Mouse (Mus musculus) cerebellum, adult 2 months (tissue): Measurements from ENCODE around the gene Atf6b. TPM values are rescaled to one million over a fixed set of nuclear protein-coding genes. Genes with fewer than 3 reads are reported as not detected.
A peak's percentile ranks its signal among the peaks of the same experiment; 100 is the strongest.

ENCODE experiments used
- DNase-seq, 2 experiments: peaks; one replicate each; pipeline ENCODE4 v3.0.0; 2021
- H3K27ac ChIP-seq: fragments of 200-500 bp; 2 replicates; pipeline ENCODE4 v1.5.1; 2012; ENCODE audit warnings: low read length, control low read depth, inconsistent platforms; ENCODE audit not compliant: insufficient read depth
- H3K27me3 ChIP-seq: fragments of 200-500 bp; 2 replicates; pipeline ENCODE4 v1.6.1; 2012; ENCODE audit warnings: inconsistent platforms, mild to moderate bottlenecking, low read length, moderate library complexity; ENCODE audit not compliant: control insufficient read depth, insufficient read depth
- H3K4me1 ChIP-seq: fragments of 200-500 bp; 2 replicates; pipeline ENCODE4 v1.6.1; 2011; ENCODE audit warnings: low read length; ENCODE audit not compliant: control insufficient read depth, insufficient read depth
- H3K4me3 ChIP-seq: fragments of 200-500 bp; replicated peaks from 2 replicates; pipeline ENCODE3; 2011; ENCODE audit warnings: mild to moderate bottlenecking, low read depth, low read length, control low read depth; ENCODE audit not compliant: insufficient read depth
- CTCF ChIP-seq: fragments of 200-500 bp; IDR thresholded peaks from 2 replicates; pipeline ENCODE4 v1.5.1; 2011; ENCODE audit warnings: low read depth, mild to moderate bottlenecking, control low read depth, low read length, moderate library complexity, borderline replicate concordance; ENCODE audit not compliant: insufficient read depth
- POLR2A ChIP-seq: fragments of 200-500 bp; IDR thresholded peaks from 2 replicates; pipeline ENCODE4 v1.6.1; 2011; ENCODE audit warnings: low read length, control low read depth, borderline replicate concordance; ENCODE audit not compliant: insufficient read depth
- whole genome bisulfite sequencing: fragments of 180-500 bp; shearing (Covaris S2); methylation state at CpG from one replicate; pipeline ENCODE4 v1.1.7; 2018; 5-methylcytosine and 5-hydroxymethylcytosine counted together
- polyA plus RNA-seq: library from polyadenylated mRNA; depleted of rRNA; stranded (reverse); fragments of >200 nt; gene quantifications from 2 replicates; pipeline ENCODE4 v1.2.3, GENCODE M21; 2012

Gene Atf6b
- polyA plus RNA-seq, 1 experiment, result 61.4 TPM

GRCm38 (mm10) chr17:34629221-34629751, 17.7 kb upstream of the Atf6b start, which contains the start of gene Prrt1:
Prrt1 (plus strand) TSS chr17:34629533.
- DNase-seq, result peak; percentile 74 to 76
- Histone ChIP-seq H3K4me3 (peak within 1 kb of the TSS; percentile 79), H3K4me1 (peaks cover 10% of the 10 kb centered on the region), H3K27me3 (no peaks in the 10 kb centered on the region), H3K27ac (peak within 1 kb of the TSS; percentile 97)
- 2% methylated on average over 16 of the region's 16 CpGs for WGBS
- TF ChIP-seq POLR2A (no peak), CTCF (no peak)

- peaks cover 10% of the 10 kb centered on the region for H3K4me1 ChIP-seq
- 6% methylated on average over 12 of the region's 12 CpGs for WGBS
These were observed 16.9 kb upstream of the Atf6b start for GRCm38 (mm10) chr17:34629796-34630603.

GRCm38 (mm10) chr17:34630761-34631301, 16.1 kb upstream of the Atf6b start:
- H3K27me3 ChIP-seq, result no peaks in the 10 kb centered on the region
- TF ChIP-seq POLR2A (no peak), CTCF (no peak)
- peak overlapping the region; percentile 97 for H3K27ac ChIP-seq
- peaks cover 8% of the 10 kb centered on the region; the same call in 1 of the 2 replicates for H3K4me1 ChIP-seq
- 1% methylated on average over 42 of the region's 48 CpGs for WGBS
- DNase-seq, result peak; percentile 67 to 71
- peak overlapping the region; percentile 79 for H3K4me3 ChIP-seq

More at GRCm38 (mm10) chr17:34629796-34630603, 16.9 kb upstream of the Atf6b start:
- TF ChIP-seq POLR2A (peak; percentile 28; the same call in 1 of the 2 replicates), CTCF (no peak)
- Histone ChIP-seq H3K27me3 (no peaks in the 10 kb centered on the region), H3K27ac (peak overlapping the region; percentile 97), H3K4me3 (peak overlapping the region; percentile 79)
- DNase-seq, result peak; percentile 69 to 84

GRCm38 (mm10) chr17:34631647-34632046, 15.3 kb upstream of the Atf6b start:
- no peak for TF ChIP-seq POLR2A
- TF ChIP-seq CTCF, result no peak
- 5% methylated on average over 12 of the region's 12 CpGs for WGBS
- Histone ChIP-seq H3K27ac (peak overlapping the region; percentile 97), H3K4me3 (peak overlapping the region; percentile 79), H3K27me3 (no peaks in the 10 kb centered on the region), H3K4me1 (peaks cover 9% of the 10 kb centered on the region; the same call in 1 of the 2 replicates)
- DNase-seq, result peak; percentile 61 to 65

GRCm38 (mm10) chr17:34632261-34632691, 14.7 kb upstream of the Atf6b start:
- Histone ChIP-seq H3K27me3 (no peaks in the 10 kb centered on the region), H3K4me3 (peak overlapping the region; percentile 79), H3K27ac (peak overlapping the region; percentile 97), H3K4me1 (peaks cover 14% of the 10 kb centered on the region)
- DNase-seq, result peak; percentile 89 to 90
- TF ChIP-seq CTCF (no peak), POLR2A (peak; percentile 39; the same call in 1 of the 2 replicates)
- 3% methylated on average over 26 of the region's 26 CpGs for WGBS

GRCm38 (mm10) chr17:34635671-34636070, 11.3 kb upstream of the Atf6b start:
- DNase-seq, result no peak
- peaks cover 37% of the 10 kb centered on the region for H3K4me1 ChIP-seq
- no peak overlapping the region for H3K27ac ChIP-seq
- peak; percentile 21; the same call in 1 of the 2 replicates for TF ChIP-seq POLR2A
- TF ChIP-seq CTCF, result no peak
- 60% methylated on average over 2 of the region's 2 CpGs for WGBS
- H3K4me3 ChIP-seq, result no peak overlapping the region
- no peaks in the 10 kb centered on the region for H3K27me3 ChIP-seq

GRCm38 (mm10) chr17:34637459-34637858, 9.5 kb upstream of the Atf6b start:
- WGBS, result 44% methylated on average over 3 of the region's 3 CpGs
- DNase-seq, result peak in 1 of 2 experiments; percentile 36
- Histone ChIP-seq H3K27me3 (no peaks in the 10 kb centered on the region), H3K4me1 (peaks cover 50% of the 10 kb centered on the region), H3K27ac (0 out of 2 replicates have a peak overlapping the region, but pooled peaks have one; percentile 27), H3K4me3 (no peak overlapping the region)
- TF ChIP-seq POLR2A (no peak), CTCF (no peak)
